Mouse (Mus musculus) ES-Bruce4 (cell line): ENCODE data around the gene Rin3. TPM values are rescaled to one million over a fixed set of nuclear protein-coding genes. Genes with fewer than 3 reads are reported as not detected.

Experiments
- H3K27ac ChIP-seq: 2 replicates; pipeline ENCODE4 v1.5.1; 2012; ENCODE audit warnings: low read length, inconsistent platforms; ENCODE audit not compliant: insufficient read depth
- H3K27me3 ChIP-seq: 2 replicates; pipeline ENCODE4 v1.6.1; 2012; ENCODE audit warnings: mild to moderate bottlenecking, low read length, inconsistent platforms; ENCODE audit not compliant: control insufficient read depth, poor library complexity, insufficient read depth, severe bottlenecking
- H3K36me3 ChIP-seq: 2 replicates; pipeline ENCODE4 v1.6.1; 2012; ENCODE audit warnings: inconsistent platforms, mild to moderate bottlenecking, low read length, moderate library complexity; ENCODE audit not compliant: control insufficient read depth, poor library complexity, insufficient read depth, severe bottlenecking
- H3K4me1 ChIP-seq: one replicate; pipeline ENCODE4 v1.8.1; 2011; ENCODE audit warnings: low read length; ENCODE audit not compliant: control insufficient read depth, insufficient read depth
- H3K4me3 ChIP-seq: 2 replicates; pipeline ENCODE4 v1.5.1; 2011; ENCODE audit warnings: low read depth, mild to moderate bottlenecking, low read length
- H3K9ac ChIP-seq: 2 replicates; pipeline ENCODE4 v1.6.1; 2012; ENCODE audit warnings: low read depth, mild to moderate bottlenecking, inconsistent platforms; ENCODE audit not compliant: poor library complexity, severe bottlenecking
- H3K9me3 ChIP-seq: replicated peaks from 2 replicates; pipeline ENCODE4 v1.6.1; 2012; ENCODE audit warnings: mild to moderate bottlenecking, low read length, inconsistent platforms; ENCODE audit not compliant: control insufficient read depth, poor library complexity, insufficient read depth, severe bottlenecking
- CTCF ChIP-seq: IDR thresholded peaks from one replicate; pipeline ENCODE4 v1.8.1; 2011; ENCODE audit warnings: low read depth, low read length
- EP300 ChIP-seq: IDR thresholded peaks from 2 replicates; pipeline ENCODE4 v1.6.1; 2011; ENCODE audit warnings: low read depth, low read length; ENCODE audit not compliant: insufficient read depth
- POLR2A ChIP-seq: IDR thresholded peaks from one replicate; pipeline ENCODE4 v1.8.1; 2011; ENCODE audit warnings: low read length; ENCODE audit not compliant: insufficient read depth
- polyA plus RNA-seq: library from polyadenylated mRNA; stranded (reverse); fragments of >200 nt; gene quantifications from 2 replicates; pipeline ENCODE4 v1.2.4, GENCODE M21; 2011; ENCODE audit warnings: low read depth; ENCODE audit not compliant: missing spikeins, insufficient read depth, insufficient read length

Gene Rin3
- polyA plus RNA-seq, 1 experiment, result 8.7 TPM

- Histone ChIP-seq H3K27me3 (no peaks in the 10 kb centered on the region), H3K9me3 (no peaks in the 10 kb centered on the region), H3K27ac (no peak overlapping the region), H3K4me1 (peaks cover 6% of the 10 kb centered on the region), H3K4me3 (no peak overlapping the region), H3K9ac (no peak overlapping the region), H3K36me3 (no peaks in the 10 kb centered on the region)
- TF ChIP-seq CTCF, result no peak
- TF ChIP-seq POLR2A, result no peak
- no peak for TF ChIP-seq EP300
Observed at GRCm38 (mm10) chr12:102258522-102259112, 24.2 kb upstream of the Rin3 start.

- no peak overlapping the region for H3K9ac ChIP-seq
- no peaks in the 10 kb centered on the region for H3K36me3 ChIP-seq
- H3K9me3 ChIP-seq, result no peaks in the 10 kb centered on the region
- no peak overlapping the region for H3K4me3 ChIP-seq
- H3K27me3 ChIP-seq, result no peaks in the 10 kb centered on the region
- no peak overlapping the region for H3K27ac ChIP-seq
- H3K4me1 ChIP-seq, result peaks cover 2% of the 10 kb centered on the region
- TF ChIP-seq CTCF, result no peak
- TF ChIP-seq POLR2A, result no peak
- TF ChIP-seq EP300, result peak; percentile 77; the same call in 1 of the 2 replicates
Observed at GRCm38 (mm10) chr12:102261933-102262396, 20.9 kb upstream of the Rin3 start.

GRCm38 (mm10) chr12:102262809-102263208, 20.0 kb upstream of the Rin3 start:
- Histone ChIP-seq H3K4me1 (peaks cover 2% of the 10 kb centered on the region), H3K9ac (no peak overlapping the region), H3K4me3 (no peak overlapping the region), H3K36me3 (no peaks in the 10 kb centered on the region), H3K9me3 (no peaks in the 10 kb centered on the region), H3K27ac (no peak overlapping the region), H3K27me3 (no peaks in the 10 kb centered on the region)
- TF ChIP-seq CTCF, result no peak
- no peak for TF ChIP-seq EP300
- TF ChIP-seq POLR2A, result no peak

- Histone ChIP-seq H3K4me1 (peaks cover 2% of the 10 kb centered on the region), H3K36me3 (no peaks in the 10 kb centered on the region), H3K9ac (no peak overlapping the region), H3K27me3 (no peaks in the 10 kb centered on the region), H3K27ac (no peak overlapping the region), H3K4me3 (no peak overlapping the region), H3K9me3 (no peaks in the 10 kb centered on the region)
- TF ChIP-seq EP300 (no peak), POLR2A (no peak), CTCF (no peak)
Observed at GRCm38 (mm10) chr12:102263249-102263648, 19.6 kb upstream of the Rin3 start.

GRCm38 (mm10) chr12:102266433-102266832, 16.4 kb upstream of the Rin3 start:
- Histone ChIP-seq H3K4me3 (no peak overlapping the region), H3K9ac (no peak overlapping the region), H3K27me3 (no peaks in the 10 kb centered on the region), H3K4me1 (no peaks in the 10 kb centered on the region), H3K27ac (no peak overlapping the region), H3K9me3 (no peaks in the 10 kb centered on the region), H3K36me3 (no peaks in the 10 kb centered on the region)
- TF ChIP-seq CTCF, result no peak

- Histone ChIP-seq H3K27me3 (no peaks in the 10 kb centered on the region), H3K4me3 (no peak overlapping the region), H3K9me3 (no peaks in the 10 kb centered on the region), H3K27ac (no peak overlapping the region), H3K9ac (no peak overlapping the region), H3K36me3 (no peaks in the 10 kb centered on the region), H3K4me1 (no peaks in the 10 kb centered on the region)
- TF ChIP-seq CTCF, result no peak
- TF ChIP-seq POLR2A, result no peak
- TF ChIP-seq EP300, result no peak
Observed at GRCm38 (mm10) chr12:102269144-102269543, 13.7 kb upstream of the Rin3 start.
